Mouse (Mus musculus) stomach, postnatal 0 days (tissue): Measurements from ENCODE around the gene Ripor2. TPM values are rescaled to one million over a fixed set of nuclear protein-coding genes. Genes with fewer than 3 reads are reported as not detected.

Source experiments
- ATAC-seq: fragments of 200-750 bp; cut with Nextera tagmentation; 2 replicates; pipeline ENCODE4 v1.8.0; 2017; ENCODE audit not compliant: low FRiP score, low TSS enrichment
- DNase-seq: peaks from one replicate; pipeline ENCODE4 v3.0.0-alpha.2; 2016; ENCODE audit warnings: low spot score
- H3K27ac ChIP-seq: fragments of 300-500 bp; sonication (generic); replicated peaks from 2 replicates; pipeline ENCODE4 v1.5.1; 2014; ENCODE audit warnings: mild to moderate bottlenecking, control low read depth
- H3K27me3 ChIP-seq: fragments of 300-500 bp; sonication (generic); 2 replicates; pipeline ENCODE4 v1.6.1; 2014; ENCODE audit warnings: low read length; ENCODE audit not compliant: control insufficient read depth, insufficient read depth
- H3K36me3 ChIP-seq: fragments of 300-500 bp; sonication (generic); 2 replicates; pipeline ENCODE4 v1.6.1; 2014; ENCODE audit warnings: low read length, mixed read lengths; ENCODE audit not compliant: control insufficient read depth, insufficient read depth
- H3K4me1 ChIP-seq: fragments of 300-500 bp; sonication (generic); replicated peaks from 2 replicates; pipeline ENCODE4 v1.6.1; 2014; ENCODE audit warnings: antibody characterized with exemption; ENCODE audit not compliant: control insufficient read depth, insufficient read depth
- H3K4me2 ChIP-seq: fragments of 300-500 bp; sonication (generic); replicated peaks from 2 replicates; pipeline ENCODE4 v1.6.1; 2014; ENCODE audit warnings: low read depth, mild to moderate bottlenecking, control low read depth, moderate library complexity
- H3K4me3 ChIP-seq: fragments of 300-500 bp; sonication (generic); 2 replicates; pipeline ENCODE4 v1.5.1; 2014; ENCODE audit warnings: low read depth, low read length, control low read depth
- H3K9ac ChIP-seq: fragments of 300-500 bp; sonication (generic); 2 replicates; pipeline ENCODE4 v1.6.1; 2014; ENCODE audit warnings: mild to moderate bottlenecking, low read length, control low read depth, mixed read lengths
- H3K9me3 ChIP-seq: fragments of 300-500 bp; sonication (generic); 2 replicates; pipeline ENCODE4 v1.6.1; 2016; ENCODE audit warnings: low read length; ENCODE audit not compliant: control insufficient read depth
- CTCF ChIP-seq: IDR thresholded peaks from 2 replicates; pipeline ENCODE4 v1.5.1; 2016; ENCODE audit warnings: antibody characterized with exemption, low read depth, mild to moderate bottlenecking, moderate library complexity
- EP300 ChIP-seq: optimal IDR thresholded peaks from 2 replicates; pipeline ENCODE3; 2016; ENCODE audit warnings: antibody characterized with exemption
- WGBS: fragments of 180-500 bp; shearing (Covaris S2); extraction: QIAGEN DNeasy Blood & Tissue Kit; methylation state at CpG from one replicate; pipeline ENCODE4 v1.1.7; 2014; 5-methylcytosine and 5-hydroxymethylcytosine counted together
- polyA plus RNA-seq: library from polyadenylated mRNA; unstranded; fragments of >200 nt; fragmentation: Nextera tagmentation; extraction: Ambion mirVana; gene quantifications from 2 replicates; pipeline ENCODE4 v1.2.1, GENCODE M21; 2015

Ripor2 gene
- polyA plus RNA-seq, 1 experiment from 2014 or later: 1.6 TPM

DNA sequence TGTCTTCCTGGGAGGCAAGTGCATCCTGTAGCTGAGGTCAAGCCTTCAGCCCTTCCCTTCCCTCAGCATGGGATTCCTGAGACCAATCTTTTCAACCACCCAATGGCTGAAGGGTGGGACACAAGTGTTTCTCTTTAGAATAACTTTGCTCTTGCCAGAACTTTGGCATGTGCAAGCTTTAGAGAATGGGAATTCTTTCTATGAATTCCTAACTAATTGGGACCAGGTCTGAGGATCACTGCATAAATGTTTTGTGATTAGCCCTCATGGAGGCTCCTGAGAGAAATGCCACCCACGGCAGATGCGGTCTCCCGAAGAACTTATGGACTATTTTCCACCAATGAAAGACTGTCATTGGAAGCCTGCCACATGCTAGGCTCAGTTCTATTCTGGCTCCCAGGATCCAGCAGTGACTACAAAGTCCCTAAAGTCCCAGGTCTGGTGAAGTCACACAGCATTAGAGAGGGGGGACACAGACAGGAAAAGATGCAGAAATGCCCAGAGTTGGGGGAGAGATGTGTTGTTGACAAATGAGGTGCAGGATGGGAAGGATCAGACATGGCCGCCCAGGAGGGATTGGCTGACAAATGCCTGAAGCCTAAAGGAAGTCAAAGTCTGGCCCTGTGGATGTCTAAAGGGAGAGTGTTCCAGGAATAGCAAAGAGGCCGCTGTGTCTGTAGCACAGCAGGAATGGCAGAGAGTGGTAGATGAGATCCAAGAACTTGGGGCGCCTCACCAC is 44.9 kb downstream of the Ripor2 start:
- H3K27ac ChIP-seq: no peak overlapping the region
- H3K36me3 ChIP-seq: no peaks in the 10 kb centered on the region
- no peak overlapping the region for H3K9ac ChIP-seq
- no peak overlapping the region for H3K4me3 ChIP-seq
- no peaks in the 10 kb centered on the region for H3K9me3 ChIP-seq
- H3K27me3 ChIP-seq: no peaks in the 10 kb centered on the region
- WGBS: 87% methylated on average over 6 of the region's 6 CpGs
- H3K4me1 ChIP-seq: no peaks in the 10 kb centered on the region
- DNase-seq: no peak
- no peak for ATAC-seq
- H3K4me2 ChIP-seq: no peak overlapping the region
- no peak for TF ChIP-seq EP300
- TF ChIP-seq CTCF: no peak

DNA sequence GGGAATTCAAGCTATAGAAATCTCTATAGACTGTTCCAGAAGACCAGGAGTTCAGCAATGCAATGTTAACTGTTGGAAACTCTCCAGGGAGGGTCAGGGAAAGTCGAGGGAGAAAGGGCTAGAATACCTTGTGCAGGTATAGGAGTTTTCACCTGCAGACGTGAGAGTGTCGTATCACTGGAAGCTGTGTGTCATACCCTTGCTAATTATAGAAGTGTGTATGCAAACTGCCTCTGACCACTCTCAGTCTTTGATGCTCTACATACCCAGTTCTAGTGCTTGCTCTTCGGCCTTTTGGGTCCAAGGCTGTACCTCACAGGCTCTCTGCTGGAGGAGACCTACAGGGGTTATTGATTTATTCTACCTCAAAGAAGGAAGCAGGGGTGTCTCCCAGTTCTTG is 46.2 kb downstream of the Ripor2 start:
- 91% methylated on average over 4 of the region's 4 CpGs for WGBS
- no peaks in the 10 kb centered on the region for H3K27me3 ChIP-seq
- H3K9ac ChIP-seq: no peak overlapping the region
- ATAC-seq: no peak
- no peaks in the 10 kb centered on the region for H3K9me3 ChIP-seq
- H3K4me1 ChIP-seq: no peaks in the 10 kb centered on the region
- H3K4me3 ChIP-seq: no peak overlapping the region
- TF ChIP-seq CTCF: no peak
- TF ChIP-seq EP300: no peak
- no peak overlapping the region for H3K27ac ChIP-seq
- DNase-seq: no peak
- no peaks in the 10 kb centered on the region for H3K36me3 ChIP-seq
- no peak overlapping the region for H3K4me2 ChIP-seq

GRCm38 (mm10) chr13:24629073-24629621 is 47.2 kb downstream of the Ripor2 start:
- 72% methylated on average over 6 of the region's 6 CpGs for WGBS
- H3K27me3 ChIP-seq: no peaks in the 10 kb centered on the region
- no peaks in the 10 kb centered on the region for H3K9me3 ChIP-seq
- TF ChIP-seq EP300 (no peak), CTCF (no peak)
- no peak overlapping the region for H3K4me2 ChIP-seq
- ATAC-seq (no peak; the same call in 1 of the 2 replicates), DNase-seq (no peak)
- no peaks in the 10 kb centered on the region for H3K4me1 ChIP-seq
- no peaks in the 10 kb centered on the region for H3K36me3 ChIP-seq
- H3K4me3 ChIP-seq: no peak overlapping the region
- no peak overlapping the region for H3K27ac ChIP-seq
- no peak overlapping the region for H3K9ac ChIP-seq

GRCm38 (mm10) chr13:24630364-24630763 is 48.4 kb downstream of the Ripor2 start:
- Histone ChIP-seq H3K4me1 (no peaks in the 10 kb centered on the region), H3K4me3 (no peak overlapping the region), H3K27ac (no peak overlapping the region), H3K36me3 (no peaks in the 10 kb centered on the region), H3K27me3 (no peaks in the 10 kb centered on the region), H3K4me2 (no peak overlapping the region), H3K9me3 (no peaks in the 10 kb centered on the region), H3K9ac (no peak overlapping the region)
- WGBS: 60% methylated on average over 4 of the region's 4 CpGs
- ATAC-seq (no peak), DNase-seq (no peak)
- TF ChIP-seq CTCF (no peak), EP300 (no peak)

DNA sequence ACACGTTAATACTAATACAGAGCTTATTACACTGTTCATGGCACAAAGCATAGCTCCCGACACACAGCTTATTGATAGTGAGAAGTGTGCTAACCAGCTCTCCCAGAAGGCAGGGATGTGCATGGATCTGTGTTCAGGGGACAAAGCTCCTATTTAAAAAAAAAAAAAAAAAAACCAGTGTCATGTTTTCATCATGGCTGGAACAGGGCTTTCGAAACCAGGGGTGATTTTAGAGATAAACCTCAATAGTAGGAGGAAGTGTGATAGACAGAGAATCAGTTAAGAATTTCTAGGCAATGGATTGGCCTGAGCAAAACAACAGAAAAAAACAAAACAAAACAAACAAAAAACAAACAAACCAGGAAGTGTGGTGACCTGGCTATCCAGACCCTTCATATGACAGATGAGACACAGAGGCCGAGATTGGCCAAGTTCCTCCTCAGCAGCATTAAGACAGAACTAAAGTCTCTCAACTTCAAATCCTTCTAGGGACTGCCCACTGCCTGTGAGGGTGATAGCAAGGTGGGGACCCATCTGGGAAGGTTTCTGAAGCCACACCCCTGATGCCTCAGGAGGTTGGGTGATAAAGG is 51.1 kb downstream of the Ripor2 start:
- 76% methylated on average over 4 of the region's 4 CpGs for WGBS

More for the DNA sequence above, 51.1 kb downstream of the Ripor2 start:
- Histone ChIP-seq H3K27ac (no peak overlapping the region), H3K4me2 (no peak overlapping the region), H3K27me3 (no peaks in the 10 kb centered on the region), H3K4me3 (no peak overlapping the region), H3K4me1 (0 out of 2 replicates have a peak, but pooled peaks cover 1% of the 10 kb centered on the region), H3K9ac (no peak overlapping the region), H3K9me3 (no peaks in the 10 kb centered on the region), H3K36me3 (no peaks in the 10 kb centered on the region)
- ATAC-seq: no peak
- DNase-seq: no peak
- no peak for TF ChIP-seq EP300
- no peak for TF ChIP-seq CTCF
